Mouse (Mus musculus): Measurements from ENCODE around the gene Gucy1b2.

- no peak for TF ChIP-seq POLR2A (IDR thresholded peaks at IDR 0.05; ENCODE audit: control insufficient read depth, extremely low read depth, insufficient read depth, low read length, poor library complexity)
- no peak for TF ChIP-seq CTCF (IDR thresholded peaks at IDR 0.05; ENCODE audit: borderline replicate concordance, control insufficient read depth, extremely low read depth, insufficient read depth, low read length, poor library complexity)
These were observed 75.5 kb downstream of the Gucy1b2 start for GRCm38 (mm10) chr14:62380606-62381005.
